Mouse (Mus musculus) right cerebral cortex, postnatal 14 days (tissue): ENCODE results near the gene Hist2h3c1.
"Not testable (repeated sequence)": the region's sequence is repeated elsewhere in the genome, so short reads cannot be mapped to it uniquely, and the experiment has no call there.

Source experiments
- DNase-seq: peaks from one replicate; pipeline ENCODE4 v3.0.0; 2022

Hist2h3c1 gene

DNA sequence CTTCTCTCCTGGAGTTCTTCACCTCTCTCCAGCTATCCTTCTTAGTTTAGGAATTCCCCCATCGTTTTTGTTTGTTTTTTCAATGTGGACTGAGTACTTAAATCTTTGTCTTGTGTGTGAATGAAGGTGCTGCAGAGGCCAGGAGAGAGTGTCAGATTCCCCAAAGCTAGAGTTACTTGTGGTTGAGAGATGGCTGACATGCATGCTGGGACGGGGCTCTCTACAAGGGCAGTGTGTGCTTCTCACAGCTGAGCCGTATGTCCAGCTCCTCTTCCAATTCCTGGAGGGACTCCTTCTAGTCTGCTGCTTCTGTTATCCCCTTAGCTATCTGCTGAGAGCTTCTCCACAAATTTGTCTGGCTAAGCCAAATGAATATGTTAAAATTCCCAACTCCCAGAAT lies 10.6 kb upstream of the Hist2h3c1 start:
- no peak for DNase-seq

DNA sequence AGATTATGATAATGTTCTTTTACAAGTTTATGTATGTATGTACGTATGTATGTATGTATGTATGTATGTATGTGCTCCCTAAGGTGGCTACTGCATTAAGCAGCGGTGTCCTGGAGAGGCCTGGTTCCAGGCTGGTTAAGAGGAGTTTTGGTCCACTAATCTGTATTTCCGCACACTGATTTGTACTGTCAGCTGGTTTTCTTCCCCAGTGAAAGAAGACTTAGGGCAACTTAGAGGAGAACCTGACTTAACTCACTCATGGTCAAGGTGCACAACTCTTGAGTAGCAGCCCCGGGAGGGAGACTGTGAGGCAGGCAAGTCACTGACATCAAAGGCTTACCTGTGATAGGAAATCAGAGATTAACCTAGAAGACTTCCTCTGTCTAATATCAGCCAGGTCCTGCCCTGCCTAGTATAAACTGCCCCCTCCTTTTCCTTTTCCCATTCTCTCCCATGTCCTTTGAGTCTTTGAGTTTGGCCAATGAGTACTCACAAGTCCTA lies 9.6 kb upstream of the Hist2h3c1 start:
- no peak for DNase-seq

DNA sequence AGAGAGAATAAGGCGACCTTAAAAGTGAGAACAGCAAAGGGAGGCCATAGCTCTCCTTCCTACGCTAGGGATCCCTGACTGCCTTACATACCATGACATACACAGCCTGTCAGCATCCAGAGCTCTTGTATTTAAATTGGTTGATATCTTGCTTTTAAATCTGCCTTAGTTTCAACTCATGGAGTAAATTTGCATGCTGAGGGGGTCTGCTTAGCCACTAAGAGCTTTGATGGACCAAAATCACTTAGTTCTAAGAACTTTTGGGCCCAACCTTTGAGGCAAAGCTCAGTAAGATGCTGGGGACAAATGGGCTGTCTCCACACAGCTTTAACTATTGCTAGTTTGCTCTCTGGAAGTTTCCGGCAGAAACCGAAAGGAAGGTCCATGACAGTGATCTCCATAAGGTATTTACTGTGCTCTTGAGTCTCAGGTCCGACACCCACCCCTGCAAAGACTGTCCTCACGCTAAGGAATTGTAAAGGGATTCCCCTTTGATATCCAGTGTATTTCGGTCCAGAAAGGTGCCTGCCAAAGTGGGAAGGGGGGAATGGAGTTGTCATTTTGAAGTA lies 9.1 kb upstream of the Hist2h3c1 start:
- DNase-seq, result no peak

DNA sequence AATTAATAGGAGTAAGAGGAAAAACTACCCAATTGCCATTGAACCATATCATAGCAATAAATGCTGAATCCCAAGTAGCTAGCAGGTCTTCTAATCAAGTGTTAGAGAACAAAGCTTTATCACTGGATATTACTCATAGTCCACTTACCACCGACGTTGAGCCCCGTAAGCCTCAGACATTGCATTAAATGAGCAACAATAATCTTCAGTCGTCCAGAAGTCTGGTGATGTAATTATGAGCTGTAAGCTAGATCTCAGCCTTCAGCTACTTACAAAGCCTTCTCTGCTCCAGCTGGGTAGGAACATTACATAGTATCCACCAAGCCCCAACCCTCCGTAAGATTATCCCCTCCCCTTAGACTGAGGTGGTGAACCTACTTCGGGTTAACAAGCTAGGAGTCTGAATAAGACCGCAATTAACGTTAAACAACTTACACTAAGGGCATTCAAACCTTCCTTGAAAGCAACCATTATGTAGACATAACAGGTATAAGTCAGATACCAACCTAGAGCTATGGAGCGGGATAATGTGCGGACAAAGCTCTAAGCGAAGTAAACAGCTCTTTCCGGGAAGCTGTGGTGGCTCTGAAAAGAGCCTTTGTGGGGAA lies 8.5 kb upstream of the Hist2h3c1 start:
- no peak for DNase-seq

DNA sequence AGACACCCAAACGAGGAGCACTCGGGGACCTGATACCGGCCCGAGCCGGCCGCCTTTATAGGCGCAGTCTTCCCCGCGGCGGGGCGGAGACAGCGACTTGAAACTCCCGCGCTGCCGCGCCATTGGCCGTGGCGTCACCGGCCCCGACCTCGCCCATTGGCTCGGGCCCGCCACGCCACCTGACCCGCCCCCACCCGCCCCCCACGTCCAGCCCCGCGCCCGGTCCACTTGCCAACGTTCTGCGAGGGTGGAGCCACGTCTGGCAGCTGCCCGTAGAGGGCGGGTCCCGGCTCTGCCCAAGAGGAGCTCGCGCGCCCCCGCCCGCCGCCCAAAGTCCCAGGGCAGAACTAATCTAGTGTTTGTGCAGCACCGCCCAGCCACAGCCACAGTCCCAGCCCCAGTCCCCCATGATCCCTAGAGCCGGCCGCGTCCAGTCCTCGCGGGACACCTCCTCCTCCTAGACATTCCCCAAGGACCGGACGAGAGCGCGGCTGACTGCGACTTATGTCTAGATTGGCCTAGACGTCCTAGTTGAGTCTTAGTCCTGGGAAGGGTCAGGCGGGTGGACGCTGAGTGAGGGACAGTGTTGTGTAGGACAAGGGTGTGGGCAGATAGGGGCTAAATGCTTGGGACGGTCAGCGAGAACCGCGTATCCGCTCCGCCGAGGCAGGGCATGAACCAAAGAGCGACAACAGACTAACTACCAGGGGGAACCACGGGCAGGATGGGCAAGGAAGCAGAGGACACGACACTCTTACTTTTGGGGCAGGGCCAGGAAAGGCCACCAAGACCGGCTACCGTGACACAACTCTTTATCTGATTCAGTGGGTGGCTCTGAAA lies 7.3 kb upstream of the Hist2h3c1 start, which contains the start of gene Hist2h3c2:
Hist2h3c2 (minus strand) TSS at position 174 of the 840 bp plus-strand sequence.
- DNase-seq, result not testable (repeated sequence)

DNA sequence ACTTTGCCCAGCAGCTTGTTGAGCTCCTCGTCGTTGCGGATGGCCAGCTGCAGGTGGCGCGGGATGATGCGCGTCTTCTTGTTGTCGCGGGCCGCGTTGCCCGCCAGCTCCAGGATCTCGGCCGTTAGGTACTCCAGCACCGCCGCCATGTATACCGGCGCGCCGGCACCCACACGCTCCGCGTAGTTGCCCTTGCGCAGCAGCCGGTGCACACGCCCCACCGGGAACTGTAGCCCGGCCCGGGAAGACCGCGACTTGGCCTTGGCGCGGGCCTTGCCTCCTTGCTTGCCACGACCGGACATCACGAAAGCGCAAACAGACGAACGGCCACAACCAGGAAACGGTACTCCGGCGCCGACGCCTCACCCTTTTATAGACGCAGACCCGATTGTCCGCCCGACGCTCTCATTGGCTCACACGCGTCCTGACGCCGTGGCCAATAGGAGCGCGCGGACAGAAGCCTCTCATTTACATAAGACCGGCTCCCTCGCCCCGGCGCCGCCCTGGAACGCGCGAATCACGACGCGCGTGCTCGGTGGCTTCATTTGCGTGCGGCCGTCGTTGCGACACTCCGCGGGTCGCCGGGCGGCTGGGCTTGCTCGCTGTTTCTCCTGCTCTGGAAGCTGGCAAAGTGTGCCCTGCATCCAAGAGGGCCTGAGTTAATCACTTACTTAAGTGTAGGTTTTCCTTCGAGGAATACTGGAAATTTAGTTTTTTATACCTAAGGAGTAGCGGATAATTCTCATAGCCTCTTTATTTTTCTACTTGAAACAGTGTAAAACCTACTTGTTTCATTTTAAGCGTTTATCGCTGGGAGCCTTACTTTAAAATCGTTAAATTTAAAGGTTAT lies 6.3 kb upstream of the Hist2h3c1 start, which contains the start of gene Hist2h2aa2:
Hist2h2aa2 (minus strand) TSS at position 328 of the 850 bp plus-strand sequence.
- DNase-seq, result peak; percentile 90

DNA sequence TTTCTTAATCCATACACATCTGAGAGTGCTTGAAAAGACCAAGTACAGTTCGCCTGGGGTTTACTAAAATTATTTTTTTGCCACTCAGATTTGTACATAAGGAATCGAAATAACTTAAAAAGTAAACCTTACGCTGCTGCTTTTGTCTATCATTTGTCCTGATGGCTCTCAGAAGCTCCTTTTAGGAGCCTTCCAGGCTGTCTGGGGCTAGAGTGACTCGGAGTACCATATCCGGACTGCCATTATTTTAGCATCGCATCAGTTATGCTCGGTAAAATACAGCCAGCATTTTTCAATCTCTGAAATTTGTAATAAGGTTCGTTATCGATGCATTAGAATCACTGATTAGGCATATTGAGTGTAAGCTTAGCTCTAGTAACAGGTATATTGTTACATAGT lies 5.7 kb upstream of the Hist2h3c1 start:
- no peak for DNase-seq

DNA sequence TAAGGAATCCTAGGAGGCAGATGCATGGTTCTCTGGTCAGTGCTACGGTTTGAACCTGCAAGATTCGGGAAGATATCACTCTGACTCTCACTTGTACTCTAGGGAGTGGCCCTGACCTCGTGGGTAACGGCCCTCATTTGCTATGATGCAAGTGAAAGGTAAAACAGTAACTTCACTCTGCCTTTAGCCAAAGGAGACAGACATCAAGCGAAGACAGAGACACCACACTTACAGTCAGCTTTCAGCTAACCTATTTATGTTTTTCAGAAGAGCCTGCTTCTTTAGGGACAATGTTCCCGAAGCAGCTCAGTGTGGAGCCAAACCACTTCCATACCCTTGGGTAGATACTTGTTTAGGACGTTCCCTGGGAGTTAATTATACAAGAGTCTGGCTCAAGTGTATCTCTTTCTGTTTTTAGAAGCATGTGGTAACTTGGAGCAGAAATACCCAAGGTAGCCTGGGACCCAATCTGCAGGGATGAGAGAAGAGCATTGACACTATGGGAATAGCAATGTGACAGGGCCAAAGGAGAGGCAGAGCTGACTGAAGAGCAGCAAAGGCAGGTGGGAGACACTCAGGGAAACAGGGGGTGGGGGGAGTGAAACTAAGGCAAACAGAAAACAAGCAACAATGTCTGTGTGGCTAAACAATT lies 2.4 kb upstream of the Hist2h3c1 start:
- no peak for DNase-seq

DNA sequence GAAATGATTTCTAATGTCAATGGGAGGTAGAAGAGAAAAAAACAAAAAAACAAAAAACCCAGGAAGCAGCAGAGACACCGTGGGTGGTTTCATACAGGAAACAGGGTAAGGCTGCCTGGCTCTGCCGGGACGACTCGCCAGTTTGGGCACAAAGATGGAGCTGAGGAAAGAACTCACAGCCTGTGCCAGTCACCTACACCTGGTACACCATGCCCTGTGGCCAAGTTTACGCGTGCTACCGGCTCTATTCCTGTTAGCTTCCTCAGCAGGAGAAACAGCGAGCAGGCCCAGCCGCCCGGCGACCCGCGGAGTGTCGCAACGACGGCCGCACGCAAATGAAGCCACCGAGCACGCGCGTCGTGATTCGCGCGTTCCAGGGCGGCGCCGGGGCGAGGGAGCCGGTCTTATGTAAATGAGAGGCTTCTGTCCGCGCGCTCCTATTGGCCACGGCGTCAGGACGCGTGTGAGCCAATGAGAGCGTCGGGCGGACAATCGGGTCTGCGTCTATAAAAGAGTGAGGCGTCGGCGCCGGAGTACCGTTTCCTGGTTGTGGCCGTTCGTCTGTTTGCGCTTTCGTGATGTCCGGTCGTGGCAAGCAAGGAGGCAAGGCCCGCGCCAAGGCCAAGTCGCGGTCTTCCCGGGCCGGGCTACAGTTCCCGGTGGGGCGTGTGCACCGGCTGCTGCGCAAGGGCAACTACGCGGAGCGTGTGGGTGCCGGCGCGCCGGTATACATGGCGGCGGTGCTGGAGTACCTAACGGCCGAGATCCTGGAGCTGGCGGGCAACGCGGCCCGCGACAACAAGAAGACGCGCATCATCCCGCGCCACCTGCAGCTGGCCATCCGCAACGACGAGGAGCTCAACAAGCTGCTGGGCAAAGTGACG lies 1.2 kb upstream of the Hist2h3c1 start, which contains the start of gene Hist2h2aa1:
Hist2h2aa1 (plus strand) TSS at position 495 of the 884 bp plus-strand sequence.
- DNase-seq, result peak; percentile 80

DNA sequence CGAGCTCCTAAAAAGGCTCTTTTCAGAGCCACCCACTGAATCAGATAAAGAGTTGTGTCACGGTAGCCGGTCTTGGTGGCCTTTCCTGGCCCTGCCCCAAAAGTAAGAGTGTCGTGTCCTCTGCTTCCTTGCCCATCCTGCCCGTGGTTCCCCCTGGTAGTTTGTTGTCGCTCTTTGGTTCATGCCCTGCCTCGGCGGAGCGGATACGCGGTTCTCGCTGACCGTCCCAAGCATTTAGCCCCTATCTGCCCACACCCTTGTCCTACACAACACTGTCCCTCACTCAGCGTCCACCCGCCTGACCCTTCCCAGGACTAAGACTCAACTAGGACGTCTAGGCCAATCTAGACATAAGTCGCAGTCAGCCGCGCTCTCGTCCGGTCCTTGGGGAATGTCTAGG lies 467 bp upstream of the Hist2h3c1 start:
- not testable (repeated sequence) for DNase-seq

DNA sequence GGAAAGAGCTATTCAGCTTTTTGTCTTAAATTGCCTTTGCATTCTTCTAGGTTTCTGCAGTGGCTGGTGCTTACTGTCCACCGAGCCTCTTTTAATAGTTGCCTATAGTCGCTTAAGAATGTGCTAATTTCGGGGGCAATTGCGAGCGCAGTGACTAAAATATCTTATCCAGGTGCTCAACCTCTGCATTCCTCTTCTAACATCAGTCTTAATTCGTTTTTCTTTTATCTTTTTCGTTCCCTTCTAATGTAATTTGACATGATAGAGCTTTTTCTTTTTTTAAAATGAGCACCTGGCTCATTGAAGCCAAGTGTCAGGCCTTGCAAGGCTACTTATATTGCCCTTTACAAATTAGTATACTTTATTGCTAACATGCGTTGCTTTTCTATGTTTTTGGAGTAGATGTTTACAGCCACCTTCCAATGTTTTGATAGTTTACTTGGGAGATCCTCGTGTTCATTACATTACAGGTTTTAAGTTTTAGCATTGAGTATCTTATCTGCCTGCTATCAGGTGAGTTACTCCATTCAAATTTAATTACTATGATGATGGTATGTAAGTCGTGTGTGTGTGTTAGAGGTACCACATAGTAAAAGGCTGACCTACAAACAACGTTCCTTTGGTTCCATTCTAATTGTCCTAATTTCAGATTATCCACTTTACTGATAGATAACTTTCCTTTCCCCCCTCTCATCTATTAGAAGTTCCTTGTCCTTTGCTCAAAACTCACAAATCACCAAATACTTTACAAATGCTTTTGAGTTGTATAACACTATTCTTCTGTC lies 1.1 kb downstream of the Hist2h3c1 start:
- DNase-seq, result no peak

DNA sequence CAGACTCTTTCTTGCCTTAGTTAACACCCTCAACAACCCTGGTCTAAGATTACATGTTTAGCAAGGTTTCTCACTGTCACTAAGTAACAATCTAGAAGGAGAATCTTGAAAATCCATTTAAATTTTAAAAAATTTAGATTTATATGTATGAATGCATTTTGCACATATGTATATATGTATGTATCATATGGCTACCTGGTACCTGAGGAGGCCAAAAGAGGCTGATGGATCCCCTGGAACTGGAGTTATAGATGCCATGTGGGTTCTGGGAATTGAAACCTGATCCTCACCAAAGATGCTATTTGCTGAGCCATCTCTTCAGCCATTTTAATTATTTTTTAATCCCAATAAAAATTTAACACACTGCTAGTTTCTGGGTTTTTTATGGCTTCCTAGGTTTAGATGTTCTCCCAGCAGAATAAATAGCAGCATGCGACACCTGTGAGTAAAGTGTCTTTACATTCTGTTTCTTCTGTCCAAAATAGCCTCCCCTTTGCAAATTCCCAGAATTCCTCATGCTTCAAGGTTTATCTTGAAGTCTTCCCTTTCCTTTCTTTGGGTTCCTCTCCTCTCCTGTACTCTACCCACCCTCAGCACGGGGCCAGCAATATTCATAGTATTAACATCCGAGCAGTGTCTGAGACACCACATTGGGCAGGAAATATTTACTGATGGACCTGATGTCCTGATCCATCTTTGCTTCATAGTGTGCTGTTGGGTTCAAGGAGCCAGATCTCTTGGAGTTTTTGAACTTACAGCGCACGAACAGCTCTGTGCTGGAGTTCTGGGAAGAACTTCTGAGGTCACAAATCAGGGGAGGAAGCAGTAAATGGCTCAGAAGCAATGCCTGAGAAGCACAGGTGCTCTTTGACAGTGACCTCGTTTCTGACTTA lies 1.9 kb downstream of the Hist2h3c1 start:
- DNase-seq, result no peak

DNA sequence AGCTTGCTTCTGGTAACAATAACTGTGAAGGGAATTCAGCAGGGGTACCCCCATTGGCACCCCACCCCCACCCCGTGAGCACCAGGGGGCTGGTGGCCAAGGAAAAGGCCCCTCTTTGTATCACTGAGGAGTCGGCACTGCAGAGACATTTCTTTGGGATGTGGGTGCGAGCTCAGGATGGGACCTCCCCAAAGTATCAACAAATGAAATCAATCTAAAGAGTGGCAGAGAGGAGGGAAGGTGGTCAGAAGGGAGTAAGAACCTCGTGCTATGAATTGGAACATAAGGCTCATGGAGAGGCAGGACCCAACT lies 2.5 kb downstream of the Hist2h3c1 start:
- no peak for DNase-seq

DNA sequence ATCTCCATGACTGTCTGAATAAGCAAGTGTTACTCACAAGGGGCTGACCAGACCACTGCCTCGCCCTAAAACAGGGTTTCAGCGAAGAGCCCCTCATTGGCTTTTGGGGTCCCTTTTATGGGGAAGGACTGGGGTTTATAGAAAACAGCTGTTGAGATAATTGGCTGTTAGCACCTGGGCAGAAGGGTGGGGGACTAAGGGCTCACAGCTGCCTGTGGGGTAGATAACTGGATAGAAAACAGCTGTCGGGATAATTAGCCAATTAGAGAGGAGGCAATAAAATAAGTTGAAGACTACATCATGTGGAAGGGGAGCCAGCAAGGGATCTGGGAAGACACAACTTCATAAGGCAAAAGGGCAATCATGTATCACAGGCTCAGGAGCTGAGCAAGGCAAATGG lies 4.4 kb downstream of the Hist2h3c1 start:
- DNase-seq, result no peak

DNA sequence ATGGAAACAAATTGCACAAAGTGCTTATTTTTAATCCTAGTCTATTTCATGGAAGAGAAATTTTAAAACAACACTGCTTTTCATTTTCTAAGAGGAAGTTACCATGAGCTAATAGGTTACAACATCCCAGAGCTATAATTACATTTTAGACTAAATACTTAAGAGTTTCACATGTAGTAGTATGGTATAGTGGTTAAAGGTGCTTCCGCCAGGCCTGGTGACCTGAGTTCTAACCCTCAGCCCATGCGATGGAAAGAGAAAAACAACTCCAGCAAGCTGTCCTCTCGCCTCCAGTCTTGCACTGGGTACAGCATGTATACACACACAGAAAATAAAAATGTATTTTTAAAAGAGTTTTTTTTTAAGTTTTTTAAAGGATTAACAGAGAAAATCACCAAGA lies 5.3 kb downstream of the Hist2h3c1 start:
- DNase-seq, result no peak

DNA sequence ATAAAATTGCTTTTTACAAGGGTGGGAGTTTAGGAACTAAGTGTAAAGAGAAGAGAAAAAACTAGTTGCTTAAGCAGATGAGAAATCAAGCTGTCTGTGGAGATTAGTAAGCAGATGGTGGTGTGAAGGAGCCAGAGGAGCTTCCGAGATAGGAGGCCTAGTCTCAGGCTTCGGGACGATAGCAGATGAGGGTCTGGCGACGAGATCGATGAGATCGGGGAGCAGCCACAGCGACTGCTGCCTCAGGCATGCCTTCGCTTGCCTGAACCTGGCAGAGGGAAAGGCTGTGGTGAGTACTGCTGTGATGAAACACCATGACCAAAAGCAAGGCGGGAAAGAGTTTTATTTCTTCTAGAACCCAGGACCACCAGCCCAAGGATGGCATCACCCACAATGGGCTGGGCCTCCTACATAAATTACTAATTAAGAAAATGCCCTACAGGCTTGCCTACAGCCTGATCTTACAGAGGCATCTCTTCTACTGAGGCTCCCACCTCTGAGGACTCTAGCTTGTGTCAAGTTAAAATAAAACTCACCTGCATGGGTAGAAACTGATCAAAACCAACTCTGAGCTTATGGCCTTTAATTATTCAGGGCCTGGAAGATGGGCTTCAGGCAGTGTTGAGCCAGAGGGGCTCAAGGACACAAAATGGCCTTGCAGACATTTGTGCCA lies 8.3 kb downstream of the Hist2h3c1 start:
- no peak for DNase-seq

DNA sequence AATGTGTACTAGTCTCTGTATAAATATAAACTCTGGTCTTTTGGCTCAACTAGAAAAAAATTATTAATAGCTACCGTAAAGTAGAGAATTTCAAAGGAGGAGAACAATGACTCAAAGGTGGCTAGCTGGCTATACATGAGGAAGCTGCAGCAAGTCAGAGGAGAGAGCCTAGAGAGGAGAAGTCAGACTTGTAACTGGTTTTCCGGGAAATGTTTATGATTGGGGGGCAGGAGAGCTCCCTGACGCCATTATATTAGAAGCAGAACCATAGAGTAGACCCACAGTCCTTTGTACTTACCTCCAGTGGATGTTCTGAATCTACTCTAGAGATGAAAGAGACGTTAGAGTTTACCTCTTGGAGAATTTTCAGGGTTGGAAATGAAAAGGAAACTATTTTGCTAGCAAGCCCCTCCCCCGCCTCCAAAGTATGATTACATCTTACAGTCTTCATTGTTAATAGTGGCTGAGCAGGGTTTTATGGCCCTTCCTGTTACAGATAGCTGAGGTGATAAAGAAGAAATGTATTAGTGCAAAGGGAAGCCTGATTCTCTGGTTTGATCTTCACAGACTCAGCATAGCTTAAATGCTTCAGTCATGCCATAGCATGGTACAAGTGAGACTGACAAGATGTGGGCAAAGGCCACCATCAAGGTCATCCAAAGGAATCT lies 9.6 kb downstream of the Hist2h3c1 start:
- no peak for DNase-seq

DNA sequence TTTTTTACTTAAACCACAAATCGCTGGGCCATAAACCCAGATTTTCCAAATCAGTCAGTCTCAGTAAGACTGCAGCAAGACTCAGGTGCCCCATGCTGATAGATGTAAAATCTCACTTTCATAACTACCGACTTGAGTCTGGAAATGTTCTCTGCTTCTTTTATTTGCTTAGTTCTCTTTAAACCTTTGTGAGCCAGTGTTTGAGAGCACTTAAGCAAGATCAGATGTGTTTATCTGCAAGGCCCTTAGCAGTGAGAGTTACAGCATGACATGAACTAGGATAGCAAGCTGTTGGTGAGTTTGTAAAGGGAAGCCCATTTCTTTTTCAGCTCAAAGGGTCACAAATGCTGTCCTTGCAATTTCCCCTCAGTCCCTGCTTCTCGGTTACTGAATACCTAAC lies 10.7 kb downstream of the Hist2h3c1 start:
- DNase-seq, result no peak
